Mouse (Mus musculus): Measurements from ENCODE around the gene Tbrg1. TPM values are rescaled to one million over a fixed set of nuclear protein-coding genes. Genes with fewer than 3 reads are reported as not detected.

Gene Tbrg1
- polyA plus RNA-seq, 1 experiment from 2014 or later = 139 TPM

DNA sequence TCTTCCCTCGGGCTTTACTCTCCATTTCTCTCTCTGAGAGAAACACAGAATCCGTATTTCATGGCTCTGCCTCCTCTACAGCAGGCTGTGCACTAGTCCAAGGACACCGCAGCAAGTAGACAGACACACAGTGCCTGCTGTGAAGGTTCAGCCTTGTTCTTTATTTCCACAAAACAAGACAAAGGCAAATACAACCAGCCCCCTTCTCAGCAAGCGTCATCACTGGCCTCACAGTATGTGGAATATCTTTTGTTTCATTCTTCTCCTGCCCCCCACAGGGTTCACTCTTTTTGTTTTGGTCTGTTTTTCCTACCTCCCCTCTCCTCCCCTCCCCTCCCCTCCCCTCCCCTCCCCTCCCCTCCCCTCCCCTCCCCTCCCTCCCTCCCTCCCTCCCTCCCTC lies 28.5 kb downstream of the Tbrg1 start:
- Histone ChIP-seq H3K27ac (no peak overlapping the region), H3K4me1 (no peaks in the 10 kb centered on the region), H3K4me3 (replicated peaks) (no peak overlapping the region), H3K27me3 (replicated peaks) (no peaks in the 10 kb centered on the region), H3K9ac (no peak overlapping the region), H3K4me2 (no peak overlapping the region), H3K9me3 (no peaks in the 10 kb centered on the region), H3K36me3 (no peaks in the 10 kb centered on the region)
- 72% methylated on average over 4 of the region's 4 CpGs for WGBS
- no peak for ATAC-seq (ENCODE audit: insufficient read depth, low FRiP score, low read depth)

DNA sequence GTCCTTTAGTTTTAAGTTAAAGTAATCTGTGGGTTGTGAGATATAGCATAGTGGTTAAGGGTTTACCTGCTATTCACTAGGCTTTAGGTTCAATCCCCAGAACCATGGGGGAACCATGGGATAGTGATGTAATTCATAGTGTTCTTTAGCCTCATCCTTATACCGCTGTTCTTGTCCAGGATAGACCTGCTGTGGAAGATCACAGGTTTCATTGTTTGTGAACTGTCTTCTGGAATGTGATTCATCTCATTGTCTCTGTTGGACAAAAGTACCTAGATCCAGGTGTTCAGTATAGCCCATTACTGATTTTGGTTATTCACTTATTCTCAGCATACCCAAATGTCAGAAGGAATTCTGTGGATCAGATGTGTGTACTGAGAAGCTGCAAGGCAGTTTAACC lies 29.8 kb downstream of the Tbrg1 start:
- no peak for ATAC-seq (ENCODE audit: insufficient read depth, low FRiP score, low read depth)
- Histone ChIP-seq H3K9ac (no peak overlapping the region), H3K4me1 (no peaks in the 10 kb centered on the region), H3K36me3 (no peaks in the 10 kb centered on the region), H3K27me3 (replicated peaks) (no peaks in the 10 kb centered on the region), H3K27ac (no peak overlapping the region), H3K4me2 (no peak overlapping the region), H3K4me3 (replicated peaks) (no peak overlapping the region), H3K9me3 (no peaks in the 10 kb centered on the region)
- 89% methylated on average over 1 of the region's 1 CpGs for WGBS

DNA sequence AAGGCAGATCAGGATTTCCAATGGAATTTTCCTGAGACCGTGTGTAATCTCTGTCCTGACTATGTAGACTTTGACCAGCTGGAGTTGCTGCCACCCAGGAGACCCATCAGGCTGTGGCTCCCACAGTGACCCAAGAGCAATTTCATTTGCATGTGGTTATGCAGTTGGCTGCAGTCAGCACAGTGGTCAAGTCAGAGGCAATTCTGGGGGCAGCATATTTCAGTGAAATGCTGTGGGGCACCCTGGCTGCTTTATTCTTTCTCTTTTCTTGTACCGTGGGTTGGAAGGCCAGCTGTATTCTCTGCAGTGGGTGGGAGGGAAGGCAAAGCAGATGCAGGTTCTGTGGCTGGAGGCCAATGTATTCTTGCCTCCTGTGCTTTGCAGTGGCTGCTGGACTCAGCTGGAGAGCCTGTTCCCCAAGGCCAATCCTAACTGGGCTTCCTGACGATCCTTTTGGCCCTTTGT lies 31.0 kb downstream of the Tbrg1 start:
- Histone ChIP-seq H3K4me2 (no peak overlapping the region), H3K27ac (no peak overlapping the region), H3K9me3 (no peaks in the 10 kb centered on the region), H3K4me1 (no peaks in the 10 kb centered on the region), H3K36me3 (no peaks in the 10 kb centered on the region), H3K4me3 (replicated peaks) (no peak overlapping the region), H3K27me3 (replicated peaks) (no peaks in the 10 kb centered on the region), H3K9ac (no peak overlapping the region)
- WGBS = 16% methylated on average over 3 of the region's 3 CpGs
- no peak for ATAC-seq (ENCODE audit: insufficient read depth, low FRiP score, low read depth)

DNA sequence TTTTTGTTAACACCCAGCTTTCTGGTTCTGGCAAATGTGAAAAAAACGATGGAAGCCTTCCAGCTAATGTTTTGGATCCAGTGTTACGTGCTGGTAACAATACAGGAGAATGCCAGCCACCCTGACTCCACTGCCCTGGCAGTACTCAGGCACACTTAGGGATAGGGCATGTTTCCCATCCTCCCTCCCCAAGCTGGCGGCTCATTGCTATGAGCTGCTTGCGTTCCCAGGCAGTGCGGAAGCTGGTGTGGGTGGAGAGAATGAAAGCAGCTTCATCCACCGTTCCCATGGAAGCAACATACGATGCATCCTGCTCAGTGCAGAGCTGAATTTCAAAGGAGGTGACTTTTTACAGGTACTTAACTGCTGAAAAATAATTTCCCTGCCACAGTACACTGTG lies 31.5 kb downstream of the Tbrg1 start:
- ATAC-seq (ENCODE audit: insufficient read depth, low FRiP score, low read depth) = no peak
- Histone ChIP-seq H3K4me1 (no peaks in the 10 kb centered on the region), H3K4me2 (no peak overlapping the region), H3K27ac (no peak overlapping the region), H3K9ac (no peak overlapping the region), H3K27me3 (replicated peaks) (no peaks in the 10 kb centered on the region), H3K9me3 (no peaks in the 10 kb centered on the region), H3K4me3 (replicated peaks) (no peak overlapping the region), H3K36me3 (no peaks in the 10 kb centered on the region)
- WGBS = 49% methylated on average over 7 of the region's 7 CpGs

DNA sequence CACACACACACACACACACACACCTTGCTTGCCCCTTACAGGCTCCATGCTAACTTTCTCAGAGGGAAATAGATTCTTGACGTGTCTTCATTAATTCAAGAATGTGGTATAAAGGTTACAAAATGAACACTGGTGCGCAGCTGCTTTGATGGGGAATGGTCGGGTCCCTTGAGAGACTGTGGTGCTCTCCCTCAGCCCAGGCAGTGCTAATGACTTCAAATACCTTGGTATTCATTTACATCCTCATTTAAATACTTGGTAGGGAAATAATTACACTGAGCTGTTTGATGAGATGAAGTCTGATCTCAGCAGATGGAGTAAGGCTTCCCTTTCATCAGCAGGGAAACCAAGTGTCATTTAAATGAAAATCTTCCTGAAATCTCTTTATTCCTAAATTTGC lies 32.0 kb downstream of the Tbrg1 start:
- no peak overlapping the region for H3K27ac ChIP-seq
- no peaks in the 10 kb centered on the region for H3K36me3 ChIP-seq
- H3K9me3 ChIP-seq = no peaks in the 10 kb centered on the region
- H3K27me3 ChIP-seq (replicated peaks) = no peaks in the 10 kb centered on the region
- no peak overlapping the region for H3K9ac ChIP-seq
- H3K4me2 ChIP-seq = no peak overlapping the region
- 64% methylated on average over 3 of the region's 3 CpGs for WGBS
- H3K4me3 ChIP-seq (replicated peaks) = no peak overlapping the region
- H3K4me1 ChIP-seq = no peaks in the 10 kb centered on the region
- no peak for ATAC-seq (ENCODE audit: insufficient read depth, low FRiP score, low read depth)

DNA sequence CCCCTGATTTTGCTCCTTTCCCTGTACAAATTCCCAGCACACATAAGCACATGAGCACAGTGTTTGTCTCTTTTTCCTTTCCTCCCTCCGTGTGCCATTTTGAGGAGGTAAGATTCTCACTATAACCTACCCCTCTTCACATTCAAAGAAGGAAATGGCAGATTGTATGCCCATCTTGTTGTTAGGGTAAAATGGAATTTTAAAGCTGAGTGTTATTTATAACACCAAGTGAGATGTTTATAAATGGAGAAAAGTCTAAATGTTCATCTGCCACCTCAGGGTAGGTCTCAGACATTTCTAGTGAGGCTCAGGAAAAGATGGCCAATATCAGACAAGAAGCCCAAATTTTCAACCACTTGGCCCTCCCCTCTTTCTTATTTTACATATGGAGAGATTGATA lies 32.6 kb downstream of the Tbrg1 start:
- no peaks in the 10 kb centered on the region for H3K4me1 ChIP-seq
- H3K36me3 ChIP-seq = no peaks in the 10 kb centered on the region
- 79% methylated on average over 1 of the region's 1 CpGs for WGBS
- H3K9ac ChIP-seq = no peak overlapping the region
- no peaks in the 10 kb centered on the region for H3K9me3 ChIP-seq
- no peak overlapping the region for H3K27ac ChIP-seq
- no peaks in the 10 kb centered on the region for H3K27me3 ChIP-seq (replicated peaks)
- ATAC-seq (ENCODE audit: insufficient read depth, low FRiP score, low read depth) = no peak
- no peak overlapping the region for H3K4me2 ChIP-seq
- H3K4me3 ChIP-seq (replicated peaks) = no peak overlapping the region

DNA sequence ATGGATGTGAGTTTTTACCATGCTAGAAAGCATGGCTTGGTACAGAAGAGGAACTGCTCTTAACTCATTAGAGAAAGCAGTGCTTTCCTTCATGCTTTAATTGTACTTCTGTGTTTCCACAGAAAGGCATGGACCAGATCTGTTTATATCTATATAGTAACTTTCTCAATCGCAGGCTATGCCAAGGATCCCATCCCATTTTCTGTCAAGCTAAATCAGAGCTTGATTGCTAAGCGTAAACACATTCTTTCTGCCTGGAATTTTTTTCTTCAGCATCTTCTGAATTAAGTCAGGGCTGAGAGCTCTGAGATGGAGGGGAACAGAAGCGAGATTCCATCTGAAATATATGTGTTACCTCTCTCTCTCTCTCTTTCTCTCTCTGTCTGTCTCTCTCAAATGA lies 33.1 kb downstream of the Tbrg1 start:
- Histone ChIP-seq H3K9ac (no peak overlapping the region), H3K9me3 (no peaks in the 10 kb centered on the region), H3K36me3 (no peaks in the 10 kb centered on the region), H3K4me2 (no peak overlapping the region), H3K4me3 (replicated peaks) (no peak overlapping the region), H3K4me1 (no peaks in the 10 kb centered on the region), H3K27me3 (replicated peaks) (no peaks in the 10 kb centered on the region), H3K27ac (no peak overlapping the region)
- WGBS = 79% methylated on average over 3 of the region's 3 CpGs
- ATAC-seq (ENCODE audit: insufficient read depth, low FRiP score, low read depth) = no peak

DNA sequence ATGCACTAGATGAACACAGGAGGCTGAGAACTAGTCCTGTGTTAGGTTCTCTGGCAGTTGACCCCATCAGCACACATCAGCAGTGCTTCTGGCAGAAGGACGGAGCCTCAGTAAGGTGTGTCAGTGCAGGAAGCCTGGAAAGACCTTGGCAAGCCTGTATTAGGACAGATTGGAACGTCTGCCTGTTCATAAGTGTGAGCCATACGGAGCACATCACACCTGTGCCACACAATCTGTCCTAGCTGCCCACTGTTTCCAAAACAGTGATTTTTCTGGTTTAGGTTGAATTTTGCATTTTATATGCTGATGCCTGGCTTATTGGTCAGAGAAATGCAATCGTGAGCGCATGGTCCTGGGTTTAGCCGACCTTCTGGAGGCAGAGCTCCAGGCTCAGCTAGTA lies 35.8 kb downstream of the Tbrg1 start:
- WGBS = 87% methylated on average over 6 of the region's 6 CpGs
- H3K4me2 ChIP-seq = no peak overlapping the region
- H3K27ac ChIP-seq = no peak overlapping the region
- no peaks in the 10 kb centered on the region for H3K4me1 ChIP-seq
- no peak overlapping the region for H3K4me3 ChIP-seq (replicated peaks)
- ATAC-seq (ENCODE audit: insufficient read depth, low FRiP score, low read depth) = no peak
- no peak overlapping the region for H3K9ac ChIP-seq
- no peaks in the 10 kb centered on the region for H3K9me3 ChIP-seq
- H3K27me3 ChIP-seq (replicated peaks) = no peaks in the 10 kb centered on the region
- no peaks in the 10 kb centered on the region for H3K36me3 ChIP-seq

DNA sequence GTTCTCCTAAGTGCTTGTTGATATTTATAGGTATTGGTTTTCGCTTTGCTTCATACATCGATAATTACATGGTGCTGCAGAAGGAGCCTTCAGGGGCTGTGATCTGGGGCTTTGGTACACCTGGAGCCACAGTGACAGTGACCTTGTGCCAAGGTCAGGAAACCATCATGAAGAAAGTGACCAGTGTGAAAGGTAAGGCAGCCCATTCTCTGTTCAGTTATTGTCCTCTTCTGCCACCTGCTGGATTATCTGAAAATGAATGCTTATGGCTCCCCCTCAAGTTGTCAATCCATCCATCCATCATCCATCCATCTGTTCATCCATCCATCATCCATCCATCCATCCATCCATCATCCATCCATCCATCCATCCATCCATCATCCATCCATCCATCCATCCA lies 40.3 kb downstream of the Tbrg1 start:
- no peak for ATAC-seq (ENCODE audit: insufficient read depth, low FRiP score, low read depth)
- no peak overlapping the region for H3K27ac ChIP-seq
- no peaks in the 10 kb centered on the region for H3K27me3 ChIP-seq (replicated peaks)
- H3K36me3 ChIP-seq = no peaks in the 10 kb centered on the region
- no peak overlapping the region for H3K4me2 ChIP-seq
- H3K9me3 ChIP-seq = no peaks in the 10 kb centered on the region
- H3K4me3 ChIP-seq (replicated peaks) = no peak overlapping the region
- WGBS = 61% methylated on average over 2 of the region's 2 CpGs
- H3K9ac ChIP-seq = no peak overlapping the region
- H3K4me1 ChIP-seq = peaks cover 7% of the 10 kb centered on the region

DNA sequence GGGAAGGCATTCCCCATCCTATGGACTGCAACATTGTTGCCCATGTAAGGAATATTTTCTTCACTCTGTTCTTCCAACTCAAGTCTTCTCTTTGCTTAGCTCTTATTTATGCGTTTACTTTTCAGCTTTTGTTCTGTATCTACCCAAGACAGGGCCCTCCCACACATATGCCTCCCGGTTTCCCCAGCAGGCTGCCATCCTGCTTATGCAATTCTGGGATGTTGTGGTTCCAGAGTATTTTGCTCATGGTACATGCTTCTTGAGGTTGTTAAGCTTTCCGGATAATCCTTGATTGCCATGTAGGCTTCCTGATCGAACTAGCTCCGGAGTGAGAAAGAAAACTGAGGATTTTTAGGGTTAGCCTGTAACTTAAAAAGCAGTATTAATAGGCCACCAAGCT lies 41.9 kb downstream of the Tbrg1 start:
- Histone ChIP-seq H3K4me1 (peaks cover 7% of the 10 kb centered on the region), H3K4me3 (replicated peaks) (no peak overlapping the region), H3K36me3 (no peaks in the 10 kb centered on the region), H3K27me3 (replicated peaks) (no peaks in the 10 kb centered on the region), H3K9ac (no peak overlapping the region), H3K4me2 (no peak overlapping the region), H3K9me3 (no peaks in the 10 kb centered on the region), H3K27ac (no peak overlapping the region)
- 74% methylated on average over 5 of the region's 5 CpGs for WGBS
- ATAC-seq (ENCODE audit: insufficient read depth, low FRiP score, low read depth) = no peak

DNA sequence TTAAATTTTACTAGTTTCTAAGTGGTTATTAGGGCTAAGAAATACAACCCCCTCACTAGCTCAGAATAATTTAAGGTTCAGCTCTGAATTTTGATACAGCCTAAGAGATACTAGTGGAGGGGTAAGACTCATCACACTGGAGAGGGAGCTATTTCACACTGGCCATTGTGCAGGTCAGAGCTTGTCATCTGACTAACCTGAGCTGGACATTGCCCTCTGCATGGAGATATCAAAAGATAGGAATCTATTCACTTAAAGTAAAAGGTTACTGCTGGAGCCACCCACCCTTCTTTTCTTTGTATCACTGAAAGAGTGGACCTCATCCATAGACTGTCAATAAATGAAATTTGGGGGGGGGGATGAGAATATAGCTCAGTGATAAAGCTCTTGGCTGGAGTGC lies 42.8 kb downstream of the Tbrg1 start:
- Histone ChIP-seq H3K9me3 (no peaks in the 10 kb centered on the region), H3K4me1 (peaks cover 7% of the 10 kb centered on the region), H3K4me2 (peak overlapping the region; percentile 83), H3K36me3 (no peaks in the 10 kb centered on the region), H3K27me3 (replicated peaks) (no peaks in the 10 kb centered on the region), H3K4me3 (replicated peaks) (peak overlapping the region; percentile 65; the same call in 1 of the 2 replicates), H3K9ac (no peak overlapping the region), H3K27ac (no peak overlapping the region)
- no peak for ATAC-seq (ENCODE audit: insufficient read depth, low FRiP score, low read depth)

DNA sequence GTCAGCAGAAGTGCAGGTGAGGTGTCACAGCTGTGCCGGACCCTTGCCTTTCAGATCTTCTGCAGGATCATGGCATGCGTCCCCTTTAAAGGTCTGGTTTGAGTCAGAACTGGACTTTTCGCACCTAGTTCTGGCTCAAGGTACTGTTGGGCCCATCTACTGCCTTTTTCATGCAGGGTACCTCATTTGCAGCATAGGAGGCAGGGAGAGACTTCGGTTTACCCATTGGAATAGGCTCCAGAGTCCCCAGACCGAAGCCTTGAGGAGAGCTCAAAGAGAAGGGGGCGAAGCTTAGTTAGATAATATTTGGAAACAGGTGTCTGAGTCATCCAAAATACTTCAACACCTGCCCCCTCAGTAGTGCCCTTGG lies 43.2 kb downstream of the Tbrg1 start:
- H3K4me3 ChIP-seq (replicated peaks) = peak overlapping the region; percentile 65
- peak; percentile 2; the same call in 1 of the 2 replicates for ATAC-seq (ENCODE audit: insufficient read depth, low FRiP score, low read depth)
- H3K27ac ChIP-seq = peak overlapping the region; percentile 62
- H3K4me1 ChIP-seq = peaks cover 7% of the 10 kb centered on the region
- no peaks in the 10 kb centered on the region for H3K27me3 ChIP-seq (replicated peaks)
- 22% methylated on average over 6 of the region's 6 CpGs for WGBS
- peak overlapping the region; percentile 45; the same call in 1 of the 2 replicates for H3K9ac ChIP-seq
- H3K4me2 ChIP-seq = peak overlapping the region; percentile 83
- H3K36me3 ChIP-seq = no peaks in the 10 kb centered on the region
- no peaks in the 10 kb centered on the region for H3K9me3 ChIP-seq

DNA sequence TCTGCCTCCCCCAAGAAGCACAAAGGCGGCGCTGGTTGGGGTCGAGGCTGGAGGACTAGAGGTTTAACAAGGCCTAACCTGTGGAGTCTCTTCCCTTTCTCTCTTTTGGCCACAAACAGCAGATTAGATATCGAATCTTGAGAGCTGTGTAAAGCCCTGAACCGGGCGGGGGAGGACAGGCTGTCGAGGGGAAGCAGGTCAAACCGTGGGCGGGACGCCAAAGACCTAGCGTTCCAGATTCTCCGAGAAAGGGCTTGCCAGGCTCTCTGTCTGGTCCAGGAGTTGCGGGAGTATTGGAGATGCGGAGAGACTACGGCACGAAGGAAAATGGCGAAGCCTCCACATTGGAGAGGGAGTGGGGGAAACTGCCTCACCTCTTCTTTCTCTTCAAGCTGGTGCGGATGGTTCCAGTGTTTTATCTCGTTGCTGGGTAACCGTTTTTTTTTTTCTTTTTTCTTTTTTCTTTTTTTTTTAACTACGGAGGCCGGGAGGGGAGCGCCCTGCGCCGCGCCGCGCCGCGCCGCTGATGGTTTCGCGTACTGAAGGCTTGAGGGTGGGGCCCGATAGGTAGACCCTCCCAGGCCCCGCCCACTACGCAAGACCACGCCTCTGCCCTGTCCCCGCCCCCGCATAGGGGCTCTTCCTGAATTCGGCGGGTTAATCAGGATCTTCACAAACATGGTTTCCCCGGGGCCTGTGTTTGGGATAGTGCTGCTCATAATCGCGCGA lies 43.8 kb downstream of the Tbrg1 start, which contains the start of gene Spa17:
TSS of gene Spa17 (minus strand) at position 541 of the 729 bp plus-strand sequence.
- ATAC-seq (ENCODE audit: insufficient read depth, low FRiP score, low read depth) = peak; percentile 96
- Histone ChIP-seq H3K4me1 (peaks cover 7% of the 10 kb centered on the region), H3K9ac (peak within 1 kb of the TSS; percentile 45), H3K27me3 (replicated peaks) (no peaks in the 10 kb centered on the region), H3K36me3 (no peaks in the 10 kb centered on the region), H3K4me3 (replicated peaks) (peak within 1 kb of the TSS; percentile 65), H3K27ac (peak within 1 kb of the TSS; percentile 62), H3K4me2 (peak within 1 kb of the TSS; percentile 83), H3K9me3 (no peaks in the 10 kb centered on the region)
- under 1% methylated on average over 45 of the region's 45 CpGs for WGBS

Data from stomach, embryonic 15.5 days (tissue).